ENCODE assay signal across 7 mouse cellular contexts in genomic region chr5:142906532-142907047, GRCm38 (mm10). TPM values are rescaled to one million over a fixed set of nuclear protein-coding genes. Genes with fewer than 3 reads are reported as not detected.
A peak's percentile ranks its signal among the peaks of the same experiment; 100 is the strongest.
DNase-seq lines count a peak whose midpoint lies in the region; ATAC-seq lines count a peak whose summit lies in the region.

TSS of gene Actb (minus strand) at chr5:142906754.

- H3K27ac ChIP-seq in embryonic facial prominence, embryonic 10.5 days (replicated peaks), result peak within 1 kb of the TSS; percentile 100
- H3K27ac ChIP-seq in limb, embryonic 10.5 days, result peak within 1 kb of the TSS; percentile 100
- peak within 1 kb of the TSS; percentile 100 for H3K27ac ChIP-seq in midbrain, embryonic 13.5 days

- H3K4me3 ChIP-seq in embryonic facial prominence, embryonic 10.5 days, result peak within 1 kb of the TSS; percentile 100
- peak within 1 kb of the TSS; percentile 90 for H3K4me3 ChIP-seq in limb, embryonic 10.5 days
- H3K4me3 ChIP-seq in midbrain, embryonic 13.5 days (replicated peaks), result peak within 1 kb of the TSS; percentile 88

- peak; percentile 51 for ATAC-seq in granulocyte monocyte progenitor cell, adult 5-6 weeks (replicated peaks; ENCODE audit: poor library complexity, severe bottlenecking)
- peak; percentile 70 for ATAC-seq in midbrain, embryonic 13.5 days

- no peaks in the 10 kb centered on the region; the same call in 1 of the 2 replicates for H3K27me3 ChIP-seq in embryonic facial prominence, embryonic 10.5 days (replicated peaks; ENCODE audit: low read depth, poor library complexity, severe bottlenecking)
- H3K27me3 ChIP-seq in limb, embryonic 10.5 days (ENCODE audit: low read depth, poor library complexity, severe bottlenecking), result peaks cover 20% of the 10 kb centered on the region; the same call in 1 of the 2 replicates
- no peaks in the 10 kb centered on the region for H3K27me3 ChIP-seq in midbrain, embryonic 13.5 days

- no peaks in the 10 kb centered on the region for H3K9me3 ChIP-seq in embryonic facial prominence, embryonic 10.5 days
- no peaks in the 10 kb centered on the region for H3K9me3 ChIP-seq in limb, embryonic 10.5 days (replicated peaks)
- H3K9me3 ChIP-seq in midbrain, embryonic 13.5 days, result no peaks in the 10 kb centered on the region

- peak; percentile 99 for DNase-seq in adrenal gland, postnatal 10 days
- DNase-seq in embryonic facial prominence, embryonic 10.5 days (ENCODE audit: low spot score), result peak; percentile 97
- peak; percentile 95 for DNase-seq in kidney, adult 11 months
- peak; percentile 98 for DNase-seq in limb, embryonic 10.5 days (ENCODE audit: low spot score)
- DNase-seq in spleen, adult 12 weeks (ENCODE audit: low spot score), result peak; percentile 93

- H3K4me2 ChIP-seq in midbrain, embryonic 13.5 days (replicated peaks), result peak within 1 kb of the TSS; percentile 93

- WGBS in embryonic facial prominence, embryonic 10.5 days, result 1% methylated on average over 41 of the region's 41 CpGs
- 2% methylated on average over 41 of the region's 41 CpGs for WGBS in limb, embryonic 10.5 days
- 1% methylated on average over 41 of the region's 41 CpGs for WGBS in midbrain, embryonic 13.5 days

- peaks cover 55% of the 10 kb centered on the region for H3K4me1 ChIP-seq in embryonic facial prominence, embryonic 10.5 days
- H3K4me1 ChIP-seq in limb, embryonic 10.5 days, result peaks cover 50% of the 10 kb centered on the region
- peaks cover 58% of the 10 kb centered on the region for H3K4me1 ChIP-seq in midbrain, embryonic 13.5 days (replicated peaks)

- H3K9ac ChIP-seq in midbrain, embryonic 13.5 days (replicated peaks), result peak within 1 kb of the TSS; percentile 100

- peaks cover 48% of the 10 kb centered on the region for H3K36me3 ChIP-seq in embryonic facial prominence, embryonic 10.5 days (replicated peaks)
- H3K36me3 ChIP-seq in limb, embryonic 10.5 days, result peaks cover 44% of the 10 kb centered on the region
- peaks cover 39% of the 10 kb centered on the region for H3K36me3 ChIP-seq in midbrain, embryonic 13.5 days

RNA-seq across cellular contexts. Expression of gene Actb, which starts in this region (rescaled TPM):
- 1,000 to 10,000 TPM; 2,913 to 2,936 TPM for total RNA-seq in adrenal gland, postnatal 10 days (2021)
- polyA plus RNA-seq in embryonic facial prominence, embryonic 10.5 days (2016; fragmentation: Nextera tagmentation; extraction: Ambion mirVana), result 15,960 and 16,856 TPM in 2 replicates
- total RNA-seq in granulocyte monocyte progenitor cell, adult 5-6 weeks (2014; fragmentation: Nextera tagmentation), result 2,571 and 3,677 TPM in 2 replicates
- 2,475 and 4,369 TPM in 2 replicates for total RNA-seq in granulocyte monocyte progenitor cell, adult 5-6 weeks (2017)
- 13,950 and 14,682 TPM in 2 replicates for polyA plus RNA-seq in limb, embryonic 10.5 days (2016; fragmentation: Nextera tagmentation; extraction: Ambion mirVana)
- polyA plus RNA-seq in midbrain, embryonic 13.5 days (2015; fragmentation: Nextera tagmentation; extraction: Ambion mirVana), result 15,567 and 17,404 TPM in 2 replicates

Comparison
In these comparisons a context has a peak if more than half of its experiments do, and no peak if none do; other contexts are left out.
1. Peak in every context shown above with its lines: DNase-seq, ATAC-seq, H3K4me3 ChIP-seq and H3K27ac ChIP-seq.